Mouse (Mus musculus) intestine, embryonic 14.5 days (tissue): ENCODE measurements around the gene Rbbp4. TPM values are rescaled to one million over a fixed set of nuclear protein-coding genes. Genes with fewer than 3 reads are reported as not detected.

Experiments used
- ATAC-seq: fragments of 200-750 bp; cut with Nextera tagmentation; replicated peaks from 2 replicates; pipeline ENCODE4 v1.8.0; 2017; ENCODE audit warnings: low read depth, moderate number of reproducible peaks, moderate TSS enrichment, moderate library complexity; ENCODE audit not compliant: low FRiP score, low TSS enrichment
- DNase-seq: peaks from one replicate; pipeline ENCODE4 v3.0.0-alpha.2; 2018; ENCODE audit warnings: low spot score
- H3K27ac ChIP-seq: fragments of 300-500 bp; sonication (generic); 2 replicates; pipeline ENCODE4 v1.5.1; 2014; ENCODE audit warnings: low read depth, mild to moderate bottlenecking, control low read depth
- H3K27me3 ChIP-seq: fragments of 300-500 bp; sonication (generic); replicated peaks from 2 replicates; pipeline ENCODE4 v1.6.1; 2014; ENCODE audit warnings: low read length, control low read depth; ENCODE audit not compliant: control insufficient read depth, insufficient read depth
- H3K36me3 ChIP-seq: fragments of 300-500 bp; sonication (generic); 2 replicates; pipeline ENCODE4 v1.6.1; 2014; ENCODE audit warnings: low read length, control low read depth; ENCODE audit not compliant: control insufficient read depth, insufficient read depth
- H3K4me1 ChIP-seq: fragments of 300-500 bp; sonication (generic); replicated peaks from 2 replicates; pipeline ENCODE4 v1.6.1; 2014; ENCODE audit warnings: low read length, control low read depth, mixed read lengths; ENCODE audit not compliant: control insufficient read depth, insufficient read depth
- H3K4me2 ChIP-seq: fragments of 300-500 bp; sonication (generic); 2 replicates; pipeline ENCODE4 v1.6.1; 2014; ENCODE audit warnings: low read length
- H3K4me3 ChIP-seq: fragments of 300-500 bp; sonication (generic); 2 replicates; pipeline ENCODE4 v1.5.1; 2014; ENCODE audit warnings: low read depth, low read length, control low read depth, mixed read lengths
- H3K9ac ChIP-seq: fragments of 300-500 bp; sonication (generic); 2 replicates; pipeline ENCODE4 v1.6.1; 2014; ENCODE audit warnings: mild to moderate bottlenecking, low read length
- H3K9me3 ChIP-seq: fragments of 300-500 bp; sonication (generic); 2 replicates; pipeline ENCODE4 v1.6.1; 2016; ENCODE audit warnings: low read length, control low read depth; ENCODE audit not compliant: control insufficient read depth
- WGBS: fragments of 180-500 bp; shearing (Covaris S2); extraction: QIAGEN DNeasy Blood & Tissue Kit; methylation state at CpG from one replicate; pipeline ENCODE4 v1.1.7; 2014; 5-methylcytosine and 5-hydroxymethylcytosine counted together
- polyA plus RNA-seq: library from polyadenylated mRNA; unstranded; fragments of >200 nt; fragmentation: Nextera tagmentation; extraction: Ambion mirVana; gene quantifications from 2 replicates; pipeline ENCODE4 v1.2.1, GENCODE M21; 2014

The Rbbp4 gene
- polyA plus RNA-seq, 1 experiment from 2014 or later = 333 TPM

- Histone ChIP-seq H3K4me2 (peak overlapping the region; percentile 100; the same call in 1 of the 2 replicates), H3K27me3 (peaks cover 17% of the 10 kb centered on the region), H3K4me3 (no peak overlapping the region), H3K9me3 (no peaks in the 10 kb centered on the region), H3K9ac (no peak overlapping the region), H3K36me3 (no peaks in the 10 kb centered on the region), H3K4me1 (peaks cover 7% of the 10 kb centered on the region; the same call in 1 of the 2 replicates), H3K27ac (no peak overlapping the region)
- ATAC-seq (peak; percentile 34; the same call in 1 of the 2 replicates), DNase-seq (no peak)
- 46% methylated on average over 5 of the region's 5 CpGs for WGBS
These were observed 49.0 kb downstream of the Rbbp4 start for GRCm38 (mm10) chr4:129286001-129286682.

GRCm38 (mm10) chr4:129284685-129285084 is 50.5 kb downstream of the Rbbp4 start:
- DNase-seq (no peak), ATAC-seq (no peak)
- 87% methylated on average over 2 of the region's 2 CpGs for WGBS
- no peak overlapping the region for H3K4me2 ChIP-seq
- no peaks in the 10 kb centered on the region for H3K9me3 ChIP-seq
- H3K27me3 ChIP-seq = peaks cover 17% of the 10 kb centered on the region
- H3K36me3 ChIP-seq = no peaks in the 10 kb centered on the region
- no peak overlapping the region for H3K4me3 ChIP-seq
- no peak overlapping the region for H3K27ac ChIP-seq
- H3K4me1 ChIP-seq = peaks cover 7% of the 10 kb centered on the region; the same call in 1 of the 2 replicates
- H3K9ac ChIP-seq = no peak overlapping the region

GRCm38 (mm10) chr4:129283226-129283625 is 51.9 kb downstream of the Rbbp4 start:
- no peak overlapping the region for H3K27ac ChIP-seq
- no peak for ATAC-seq
- no peaks in the 10 kb centered on the region for H3K36me3 ChIP-seq
- peaks cover 17% of the 10 kb centered on the region for H3K27me3 ChIP-seq
- peaks cover 7% of the 10 kb centered on the region; the same call in 1 of the 2 replicates for H3K4me1 ChIP-seq
- no peak overlapping the region for H3K4me2 ChIP-seq
- WGBS = 81% methylated on average over 5 of the region's 5 CpGs
- H3K9me3 ChIP-seq = no peaks in the 10 kb centered on the region
- no peak overlapping the region for H3K4me3 ChIP-seq
- no peak overlapping the region for H3K9ac ChIP-seq
- no peak for DNase-seq

- ATAC-seq (no peak), DNase-seq (no peak)
- H3K4me1 ChIP-seq = peaks cover 7% of the 10 kb centered on the region; the same call in 1 of the 2 replicates
- H3K9me3 ChIP-seq = no peaks in the 10 kb centered on the region
- no peak overlapping the region for H3K27ac ChIP-seq
- peaks cover 17% of the 10 kb centered on the region for H3K27me3 ChIP-seq
- no peak overlapping the region for H3K4me3 ChIP-seq
- no peak overlapping the region for H3K9ac ChIP-seq
- H3K4me2 ChIP-seq = no peak overlapping the region
- H3K36me3 ChIP-seq = no peaks in the 10 kb centered on the region
- 84% methylated on average over 5 of the region's 5 CpGs for WGBS
These were observed 52.4 kb downstream of the Rbbp4 start for GRCm38 (mm10) chr4:129282786-129283185.

GRCm38 (mm10) chr4:129276453-129276865 is 58.7 kb downstream of the Rbbp4 start:
- Histone ChIP-seq H3K4me2 (no peak overlapping the region), H3K36me3 (no peaks in the 10 kb centered on the region), H3K4me3 (no peak overlapping the region), H3K9ac (no peak overlapping the region), H3K4me1 (peaks cover 10% of the 10 kb centered on the region; the same call in 1 of the 2 replicates), H3K27ac (no peak overlapping the region), H3K9me3 (no peaks in the 10 kb centered on the region), H3K27me3 (no peaks in the 10 kb centered on the region)
- 3% methylated on average over 18 of the region's 18 CpGs for WGBS
- DNase-seq = peak; percentile 97
- peak; percentile 45; the same call in 1 of the 2 replicates for ATAC-seq

DNA sequence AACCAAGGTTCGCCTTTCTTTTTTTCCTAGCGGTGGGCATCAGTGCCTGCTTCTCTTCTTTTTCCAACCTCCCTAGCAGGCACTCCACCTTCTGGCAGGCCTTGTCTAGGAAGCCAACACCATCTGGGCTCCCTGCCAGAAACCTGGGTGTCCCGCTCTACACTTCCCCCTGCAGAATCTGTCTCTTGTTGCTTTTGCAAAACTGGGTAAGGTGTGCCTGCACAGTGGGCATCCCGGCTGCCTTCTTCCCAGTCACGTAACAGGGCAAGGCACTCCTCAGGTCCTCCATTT is 62.5 kb downstream of the Rbbp4 start:
- H3K9ac ChIP-seq = 0 out of 2 replicates have a peak overlapping the region, but pooled peaks have one; percentile 13
- 47% methylated on average over 5 of the region's 5 CpGs for WGBS
- DNase-seq (no peak), ATAC-seq (peak; percentile 48)
- H3K27me3 ChIP-seq = no peaks in the 10 kb centered on the region
- no peak overlapping the region for H3K4me3 ChIP-seq
- H3K36me3 ChIP-seq = no peaks in the 10 kb centered on the region
- peaks cover 10% of the 10 kb centered on the region; the same call in 1 of the 2 replicates for H3K4me1 ChIP-seq
- H3K4me2 ChIP-seq = peak overlapping the region; percentile 29
- H3K9me3 ChIP-seq = no peaks in the 10 kb centered on the region
- H3K27ac ChIP-seq = 0 out of 2 replicates have a peak overlapping the region, but pooled peaks have one; percentile 11

DNA sequence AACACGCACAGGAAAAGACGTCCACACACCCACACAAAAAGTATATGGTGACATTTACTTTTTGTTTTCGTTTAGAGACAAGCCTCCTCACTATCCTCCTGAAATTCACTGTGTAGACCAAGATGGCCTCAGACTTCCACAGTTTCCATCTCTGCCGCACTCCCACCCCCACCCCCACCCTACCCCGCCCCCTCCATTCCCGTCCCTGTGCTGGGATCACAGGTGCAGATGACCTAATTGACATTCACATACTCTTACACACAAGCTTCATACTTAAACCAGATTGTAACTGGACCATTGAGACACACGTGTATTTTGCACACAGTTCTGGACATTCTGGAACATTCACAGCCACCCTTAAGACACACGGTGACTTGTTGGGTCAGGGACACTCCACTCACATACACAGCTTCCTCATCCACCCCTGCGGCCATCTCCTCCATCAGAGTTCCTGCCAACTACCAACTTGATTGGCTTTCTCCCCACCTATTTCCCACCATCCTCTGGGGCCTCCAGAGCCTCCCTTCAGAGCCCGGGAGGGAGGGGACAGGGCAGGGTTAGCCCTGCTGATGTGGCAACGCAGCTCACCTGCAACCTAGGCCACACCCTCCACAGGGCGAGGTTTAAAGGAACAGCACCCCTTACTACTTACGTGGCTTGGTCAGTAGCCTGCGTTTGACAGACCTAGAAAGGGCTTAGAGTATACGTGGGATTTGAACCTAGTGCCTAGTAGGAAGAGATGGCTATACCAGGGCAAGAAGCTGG is 63.0 kb downstream of the Rbbp4 start:
- H3K4me3 ChIP-seq = peak overlapping the region; percentile 8; the same call in 1 of the 2 replicates

GRCm38 (mm10) chr4:129268698-129269097 is 66.5 kb downstream of the Rbbp4 start:
- DNase-seq = no peak
- H3K4me1 ChIP-seq = peaks cover 8% of the 10 kb centered on the region; the same call in 1 of the 2 replicates
- 39% methylated on average over 1 of the region's 1 CpGs for whole genome bisulfite sequencing
- no peaks in the 10 kb centered on the region for H3K27me3 ChIP-seq
- no peaks in the 10 kb centered on the region for H3K9me3 ChIP-seq
- no peaks in the 10 kb centered on the region for H3K36me3 ChIP-seq
- no peak for ATAC-seq
- H3K4me3 ChIP-seq = no peak overlapping the region
- no peak overlapping the region for H3K4me2 ChIP-seq
- no peak overlapping the region for H3K27ac ChIP-seq
- H3K9ac ChIP-seq = no peak overlapping the region

More for the DNA sequence above, 63.0 kb downstream of the Rbbp4 start:
- ATAC-seq = peak; percentile 91
- Histone ChIP-seq H3K9me3 (no peaks in the 10 kb centered on the region), H3K4me2 (peak overlapping the region; percentile 29), H3K27me3 (no peaks in the 10 kb centered on the region), H3K4me1 (peaks cover 10% of the 10 kb centered on the region; the same call in 1 of the 2 replicates), H3K9ac (0 out of 2 replicates have a peak overlapping the region, but pooled peaks have one; percentile 13), H3K36me3 (no peaks in the 10 kb centered on the region), H3K27ac (0 out of 2 replicates have a peak overlapping the region, but pooled peaks have one; percentile 11)
- WGBS = 18% methylated on average over 15 of the region's 15 CpGs
- peak; percentile 84 for DNase-seq
